Mouse (Mus musculus) stomach, embryonic 16.5 days (tissue): Measurements from ENCODE around the gene Grip1. TPM values are rescaled to one million over a fixed set of nuclear protein-coding genes. Genes with fewer than 3 reads are reported as not detected.

Source experiments
- ATAC-seq: fragments of 200-750 bp; cut with Nextera tagmentation; 2 replicates; pipeline ENCODE4 v1.8.0; 2017; ENCODE audit warnings: moderate number of reproducible peaks, moderate TSS enrichment; ENCODE audit not compliant: insufficient read depth, low FRiP score
- H3K27ac ChIP-seq: fragments of 300-500 bp; sonication (generic); 2 replicates; pipeline ENCODE4 v1.5.1; 2014; ENCODE audit warnings: low read length
- H3K27me3 ChIP-seq: fragments of 300-500 bp; sonication (generic); 2 replicates; pipeline ENCODE4 v1.6.1; 2014; ENCODE audit warnings: low read length, control low read depth, mixed read lengths; ENCODE audit not compliant: control insufficient read depth, insufficient read depth
- H3K36me3 ChIP-seq: fragments of 300-500 bp; sonication (generic); 2 replicates; pipeline ENCODE4 v1.6.1; 2014; ENCODE audit warnings: low read length; ENCODE audit not compliant: control insufficient read depth, insufficient read depth
- H3K4me1 ChIP-seq: fragments of 300-500 bp; sonication (generic); 2 replicates; pipeline ENCODE4 v1.6.1; 2014; ENCODE audit warnings: low read length, control low read depth, mixed read lengths; ENCODE audit not compliant: control insufficient read depth, insufficient read depth
- H3K4me2 ChIP-seq: fragments of 300-500 bp; sonication (generic); 2 replicates; pipeline ENCODE4 v1.6.1; 2014; ENCODE audit warnings: low read depth, low read length, mixed read lengths
- H3K4me3 ChIP-seq: fragments of 300-500 bp; sonication (generic); replicated peaks from 2 replicates; pipeline ENCODE4 v1.5.1; 2014; ENCODE audit warnings: mild to moderate bottlenecking, low read length
- H3K9ac ChIP-seq: fragments of 300-500 bp; sonication (generic); 2 replicates; pipeline ENCODE4 v1.6.1; 2014; ENCODE audit warnings: low read length
- H3K9me3 ChIP-seq: fragments of 300-500 bp; sonication (generic); replicated peaks from 2 replicates; pipeline ENCODE4 v1.6.1; 2016; ENCODE audit warnings: low read length, control low read depth; ENCODE audit not compliant: control insufficient read depth
- WGBS: fragments of 180-500 bp; shearing (Covaris S2); extraction: QIAGEN DNeasy Blood & Tissue Kit; methylation state at CpG from one replicate; pipeline ENCODE4 v1.1.7; 2014; 5-methylcytosine and 5-hydroxymethylcytosine counted together
- polyA plus RNA-seq: library from polyadenylated mRNA; unstranded; fragments of >200 nt; fragmentation: Nextera tagmentation; extraction: Ambion mirVana; gene quantifications from 2 replicates; pipeline ENCODE4 v1.2.1, GENCODE M21; 2015

Grip1 gene
- polyA plus RNA-seq, 1 experiment from 2014 or later: 1.8 TPM

GRCm38 (mm10) chr10:119756271-119756670 lies 302.6 kb downstream of the Grip1 start:
- 40% methylated on average over 7 of the region's 7 CpGs for WGBS
- Histone ChIP-seq H3K4me3 (no peak overlapping the region), H3K27me3 (no peaks in the 10 kb centered on the region), H3K9me3 (no peaks in the 10 kb centered on the region), H3K4me2 (no peak overlapping the region), H3K9ac (no peak overlapping the region), H3K4me1 (no peaks in the 10 kb centered on the region), H3K27ac (no peak overlapping the region), H3K36me3 (no peaks in the 10 kb centered on the region)
- no peak for ATAC-seq

- H3K4me2 ChIP-seq: no peak overlapping the region
- no peak for ATAC-seq
- H3K27ac ChIP-seq: no peak overlapping the region
- H3K27me3 ChIP-seq: no peaks in the 10 kb centered on the region
- H3K36me3 ChIP-seq: no peaks in the 10 kb centered on the region
- H3K9ac ChIP-seq: no peak overlapping the region
- H3K9me3 ChIP-seq: no peaks in the 10 kb centered on the region
- H3K4me3 ChIP-seq: no peak overlapping the region
- H3K4me1 ChIP-seq: no peaks in the 10 kb centered on the region
- WGBS: 80% methylated on average over 6 of the region's 6 CpGs
These were observed 303.6 kb downstream of the Grip1 start for GRCm38 (mm10) chr10:119757219-119757618.

- ATAC-seq: no peak
- WGBS: 93% methylated on average over 33 of the region's 33 CpGs
- no peak overlapping the region for H3K9ac ChIP-seq
- H3K27me3 ChIP-seq: no peaks in the 10 kb centered on the region
- no peaks in the 10 kb centered on the region for H3K4me1 ChIP-seq
- no peak overlapping the region for H3K4me3 ChIP-seq
- no peaks in the 10 kb centered on the region for H3K9me3 ChIP-seq
- no peaks in the 10 kb centered on the region for H3K36me3 ChIP-seq
- H3K27ac ChIP-seq: no peak overlapping the region
- no peak overlapping the region for H3K4me2 ChIP-seq
These were observed 308.1 kb downstream of the Grip1 start for GRCm38 (mm10) chr10:119761451-119762367.

GRCm38 (mm10) chr10:119778871-119779270 lies 325.2 kb downstream of the Grip1 start:
- H3K4me1 ChIP-seq: no peaks in the 10 kb centered on the region
- no peak for ATAC-seq
- H3K4me2 ChIP-seq: no peak overlapping the region
- H3K9ac ChIP-seq: no peak overlapping the region
- no peaks in the 10 kb centered on the region for H3K9me3 ChIP-seq
- no peaks in the 10 kb centered on the region for H3K36me3 ChIP-seq
- H3K27ac ChIP-seq: no peak overlapping the region
- H3K27me3 ChIP-seq: no peaks in the 10 kb centered on the region
- H3K4me3 ChIP-seq: no peak overlapping the region
- 54% methylated on average over 5 of the region's 5 CpGs for whole genome bisulfite sequencing

- WGBS: 73% methylated on average over 1 of the region's 1 CpGs
- Histone ChIP-seq H3K9me3 (no peaks in the 10 kb centered on the region), H3K27ac (no peak overlapping the region), H3K27me3 (no peaks in the 10 kb centered on the region), H3K4me3 (no peak overlapping the region), H3K4me1 (no peaks in the 10 kb centered on the region), H3K36me3 (no peaks in the 10 kb centered on the region), H3K4me2 (no peak overlapping the region), H3K9ac (no peak overlapping the region)
- ATAC-seq: no peak
These were observed 326.0 kb downstream of the Grip1 start for GRCm38 (mm10) chr10:119779657-119780056.

- H3K9me3 ChIP-seq: no peaks in the 10 kb centered on the region
- no peak for ATAC-seq
- H3K36me3 ChIP-seq: no peaks in the 10 kb centered on the region
- no peaks in the 10 kb centered on the region for H3K27me3 ChIP-seq
- no peaks in the 10 kb centered on the region for H3K4me1 ChIP-seq
- no peak overlapping the region for H3K4me3 ChIP-seq
- 61% methylated on average over 1 of the region's 1 CpGs for WGBS
- H3K27ac ChIP-seq: no peak overlapping the region
- no peak overlapping the region for H3K4me2 ChIP-seq
- H3K9ac ChIP-seq: no peak overlapping the region
These were observed 336.9 kb downstream of the Grip1 start for GRCm38 (mm10) chr10:119790507-119790906.

- Histone ChIP-seq H3K27ac (no peak overlapping the region), H3K9ac (no peak overlapping the region), H3K27me3 (no peaks in the 10 kb centered on the region), H3K36me3 (no peaks in the 10 kb centered on the region), H3K9me3 (no peaks in the 10 kb centered on the region), H3K4me2 (no peak overlapping the region), H3K4me1 (no peaks in the 10 kb centered on the region), H3K4me3 (no peak overlapping the region)
- WGBS: 26% methylated on average over 6 of the region's 6 CpGs
- ATAC-seq: no peak
These were observed 348.8 kb downstream of the Grip1 start for GRCm38 (mm10) chr10:119802421-119802820.

GRCm38 (mm10) chr10:119803633-119804422 lies 350.2 kb downstream of the Grip1 start:
- Histone ChIP-seq H3K27ac (no peak overlapping the region), H3K4me3 (no peak overlapping the region), H3K9ac (no peak overlapping the region), H3K27me3 (no peaks in the 10 kb centered on the region), H3K9me3 (no peaks in the 10 kb centered on the region), H3K4me2 (no peak overlapping the region), H3K4me1 (no peaks in the 10 kb centered on the region), H3K36me3 (no peaks in the 10 kb centered on the region)
- 53% methylated on average over 13 of the region's 13 CpGs for WGBS
- no peak for ATAC-seq

GRCm38 (mm10) chr10:119804423-119804814 lies 350.8 kb downstream of the Grip1 start:
- no peaks in the 10 kb centered on the region for H3K4me1 ChIP-seq
- H3K4me3 ChIP-seq: no peak overlapping the region
- no peaks in the 10 kb centered on the region for H3K9me3 ChIP-seq
- no peaks in the 10 kb centered on the region for H3K27me3 ChIP-seq
- H3K36me3 ChIP-seq: no peaks in the 10 kb centered on the region
- ATAC-seq: no peak
- no peak overlapping the region for H3K9ac ChIP-seq
- H3K27ac ChIP-seq: no peak overlapping the region
- no peak overlapping the region for H3K4me2 ChIP-seq
- WGBS: 83% methylated on average over 9 of the region's 9 CpGs
